Mouse (Mus musculus): ENCODE results near the gene Arl5a. TPM values are rescaled to one million over a fixed set of nuclear protein-coding genes. Genes with fewer than 3 reads are reported as not detected.

Arl5a gene
- polyA plus RNA-seq (2012; rRNA removed; ENCODE audit: low replicate concordance) = 6.0 and 14.8 TPM in 2 replicates

GRCm38 (mm10) chr2:52424747-52425522 lies at the start of gene Arl5a:
TSS of gene Arl5a (minus strand) at chr2:52424901.

GRCm38 (mm10) chr2:52378448-52378804 lies 46.3 kb downstream of the Arl5a start, which contains the start of gene Neb:
TSS of gene Neb (minus strand) at chr2:52378474.

Other genes starting within 250 kb of the Arl5a start
- 0.18 and 130 TPM in 2 replicates for gene Neb, start 46.4 kb downstream of the Arl5a start, polyA plus RNA-seq (2012; rRNA removed; ENCODE audit: low replicate concordance)

All from mammary gland, adult 2 months (tissue).